Mouse (Mus musculus) adrenal gland, postnatal 4 days (tissue): ENCODE measurements at regions not wholly inside any gene's neighbourhood (a gene's known extent, or its start where the extent isn't known, plus 50 kb on each side); places are given as distances from the start of the nearest gene placed in this dataset.
"Not testable (repeated sequence)": the region's sequence is repeated elsewhere in the genome, so short reads cannot be mapped to it uniquely, and the experiment has no call there.

ENCODE experiments used
- DNase-seq, 2 experiments: peaks; one replicate each; pipeline ENCODE4 v3.0.0; 2021 to 2022; ENCODE audit warnings: low spot score in 2 of 2, mixed read lengths in 2 of 2

- no peak for DNase-seq
These were observed 350.4 kb downstream of the Fut8 start for GRCm38 (mm10) chr12:77588297-77588696.

- no peak for DNase-seq
These were observed 351.5 kb downstream of the Fut8 start for GRCm38 (mm10) chr12:77589416-77589815.

- no peak for DNase-seq
These were observed 356.2 kb downstream of the Fut8 start for GRCm38 (mm10) chr12:77594092-77594491.

- no peak for DNase-seq
These were observed 356.7 kb downstream of the Fut8 start for GRCm38 (mm10) chr12:77594657-77595056.

GRCm38 (mm10) chr12:77595821-77596220, 357.9 kb downstream of the Fut8 start:
- no peak for DNase-seq

- DNase-seq, result no peak
These were observed 358.8 kb downstream of the Fut8 start for GRCm38 (mm10) chr12:77596676-77597075.

GRCm38 (mm10) chr12:77597627-77598333, 359.9 kb downstream of the Fut8 start:
- DNase-seq, result no peak

- DNase-seq, result no peak
These were observed 360.4 kb downstream of the Fut8 start for GRCm38 (mm10) chr12:77598334-77598715.

- no peak for DNase-seq
These were observed 361.5 kb downstream of the Fut8 start for GRCm38 (mm10) chr12:77599391-77599790.

GRCm38 (mm10) chr12:77603832-77604501, 366.0 kb downstream of the Fut8 start:
- DNase-seq, result no peak

- no peak for DNase-seq
These were observed 379.6 kb downstream of the Fut8 start for GRCm38 (mm10) chr12:77617552-77617951.

GRCm38 (mm10) chr12:77622243-77622642, 384.3 kb downstream of the Fut8 start:
- no peak for DNase-seq

GRCm38 (mm10) chr12:77624323-77624722, 386.4 kb downstream of the Fut8 start:
- not testable (repeated sequence) for DNase-seq

- DNase-seq, result no peak
These were observed 390.5 kb downstream of the Fut8 start for GRCm38 (mm10) chr12:77628358-77628850.

- DNase-seq, result no peak
These were observed 396.2 kb downstream of the Fut8 start for GRCm38 (mm10) chr12:77633981-77634650.

- peak in 1 of 2 experiments; percentile 19 for DNase-seq
These were observed 400.3 kb downstream of the Fut8 start for GRCm38 (mm10) chr12:77638266-77638665.

GRCm38 (mm10) chr12:77642336-77642735, 404.4 kb downstream of the Fut8 start:
- no peak for DNase-seq

GRCm38 (mm10) chr12:77647841-77648240, 409.9 kb downstream of the Fut8 start:
- DNase-seq, result no peak

GRCm38 (mm10) chr12:77654282-77654681, 416.4 kb downstream of the Fut8 start:
- DNase-seq, result no peak

- no peak for DNase-seq
These were observed 419.1 kb downstream of the Fut8 start for GRCm38 (mm10) chr12:77657060-77657459.

GRCm38 (mm10) chr12:77657878-77658277, 420.0 kb downstream of the Fut8 start:
- no peak for DNase-seq

- DNase-seq, result no peak
These were observed 425.3 kb downstream of the Fut8 start for GRCm38 (mm10) chr12:77663180-77663579.
